Mouse (Mus musculus) left cerebral cortex, adult 9 months (tissue): Measurements from ENCODE around the gene Kng1.

Experiments used
- DNase-seq, 2 experiments: peaks; one replicate each; pipeline ENCODE4 v3.0.0; 2022; ENCODE audit warnings: low spot score in 2 of 2

Gene Kng1

GRCm38 (mm10) chr16:23114339-23115171 lies 56.9 kb downstream of the Kng1 start:
- no peak for DNase-seq

GRCm38 (mm10) chr16:23115486-23115885 lies 57.8 kb downstream of the Kng1 start:
- DNase-seq = no peak

GRCm38 (mm10) chr16:23117173-23117572 lies 59.5 kb downstream of the Kng1 start:
- no peak for DNase-seq

GRCm38 (mm10) chr16:23122446-23122845 lies 64.8 kb downstream of the Kng1 start:
- no peak for DNase-seq

- no peak for DNase-seq
Observed at GRCm38 (mm10) chr16:23123104-23123503, 65.4 kb downstream of the Kng1 start.

- DNase-seq = no peak
Observed at GRCm38 (mm10) chr16:23124398-23124797, 66.7 kb downstream of the Kng1 start.

GRCm38 (mm10) chr16:23127311-23127672 lies 69.6 kb downstream of the Kng1 start:
- no peak for DNase-seq

- DNase-seq = peak; percentile 82 to 92
Observed at GRCm38 (mm10) chr16:23127673-23128375, 70.2 kb downstream of the Kng1 start, which contains the start of gene Rfc4. Gene Rfc4, minus strand, starts transcription at chr16:23127737.

- DNase-seq = no peak
Observed at GRCm38 (mm10) chr16:23130303-23130702, 72.6 kb downstream of the Kng1 start.
